Mouse (Mus musculus) retina, embryonic 14.5 days (tissue): Measurements from ENCODE around the gene Ctdnep1.

Source experiments
- DNase-seq: peaks from one replicate; pipeline ENCODE4 v3.0.0-alpha.2; 2015; ENCODE audit warnings: low spot score

The Ctdnep1 gene

DNA sequence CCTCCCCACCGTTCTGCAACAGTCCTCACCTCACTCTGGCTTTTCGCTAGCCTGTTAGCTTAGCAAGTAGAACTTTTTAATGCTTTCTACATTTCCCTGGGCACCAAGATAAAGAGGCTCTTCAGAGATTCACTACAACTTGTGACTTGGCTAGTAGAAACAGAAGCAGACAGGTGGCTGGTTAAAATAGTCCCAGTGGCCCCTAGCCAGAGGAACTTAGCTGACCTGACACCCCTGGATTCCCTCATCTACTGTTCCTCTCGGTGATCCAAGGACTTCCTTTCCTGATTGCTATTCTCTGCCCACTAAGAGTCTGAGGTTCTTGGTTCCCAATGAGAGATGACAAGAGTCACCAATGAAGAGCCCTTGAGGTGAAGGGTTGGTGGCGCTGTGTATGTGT lies 2.4 kb downstream of the Ctdnep1 start:
- DNase-seq: no peak

DNA sequence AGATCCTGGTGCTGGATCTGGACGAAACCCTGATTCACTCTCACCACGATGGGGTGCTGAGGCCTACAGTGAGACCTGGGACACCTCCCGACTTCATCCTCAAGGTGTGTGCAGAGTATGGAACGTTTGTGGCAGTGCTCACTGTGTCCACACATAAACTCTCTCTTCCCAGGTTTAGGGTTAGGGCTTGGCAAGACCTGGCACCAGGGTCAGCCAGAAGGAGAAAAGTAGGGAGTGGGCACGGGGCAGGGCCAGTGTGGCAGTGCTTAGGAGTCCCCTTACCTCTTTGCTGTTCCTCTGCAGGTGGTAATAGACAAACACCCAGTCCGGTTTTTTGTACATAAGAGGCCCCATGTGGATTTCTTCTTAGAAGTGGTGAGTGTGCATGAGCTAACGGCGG lies 3.5 kb downstream of the Ctdnep1 start:
- no peak for DNase-seq

DNA sequence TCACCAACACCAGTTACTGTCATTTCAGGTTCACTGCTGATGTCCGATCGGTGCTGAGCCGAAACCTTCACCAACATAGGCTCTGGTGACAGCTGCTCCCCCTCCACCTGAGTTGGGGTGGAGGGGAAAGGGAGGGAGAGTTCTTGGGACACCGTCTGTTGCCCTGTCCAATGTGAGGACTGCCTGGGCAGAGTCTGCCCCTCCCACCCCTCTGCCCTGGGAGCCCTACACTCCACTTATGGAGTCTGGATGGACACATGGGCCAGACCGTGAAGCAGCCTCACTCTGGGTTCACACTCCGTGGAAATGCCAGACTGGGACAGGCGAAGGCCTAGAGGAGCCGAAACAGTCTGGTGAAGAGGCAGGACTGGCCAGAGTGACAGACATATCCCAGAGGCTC lies 9.0 kb downstream of the Ctdnep1 start:
- DNase-seq: no peak

DNA sequence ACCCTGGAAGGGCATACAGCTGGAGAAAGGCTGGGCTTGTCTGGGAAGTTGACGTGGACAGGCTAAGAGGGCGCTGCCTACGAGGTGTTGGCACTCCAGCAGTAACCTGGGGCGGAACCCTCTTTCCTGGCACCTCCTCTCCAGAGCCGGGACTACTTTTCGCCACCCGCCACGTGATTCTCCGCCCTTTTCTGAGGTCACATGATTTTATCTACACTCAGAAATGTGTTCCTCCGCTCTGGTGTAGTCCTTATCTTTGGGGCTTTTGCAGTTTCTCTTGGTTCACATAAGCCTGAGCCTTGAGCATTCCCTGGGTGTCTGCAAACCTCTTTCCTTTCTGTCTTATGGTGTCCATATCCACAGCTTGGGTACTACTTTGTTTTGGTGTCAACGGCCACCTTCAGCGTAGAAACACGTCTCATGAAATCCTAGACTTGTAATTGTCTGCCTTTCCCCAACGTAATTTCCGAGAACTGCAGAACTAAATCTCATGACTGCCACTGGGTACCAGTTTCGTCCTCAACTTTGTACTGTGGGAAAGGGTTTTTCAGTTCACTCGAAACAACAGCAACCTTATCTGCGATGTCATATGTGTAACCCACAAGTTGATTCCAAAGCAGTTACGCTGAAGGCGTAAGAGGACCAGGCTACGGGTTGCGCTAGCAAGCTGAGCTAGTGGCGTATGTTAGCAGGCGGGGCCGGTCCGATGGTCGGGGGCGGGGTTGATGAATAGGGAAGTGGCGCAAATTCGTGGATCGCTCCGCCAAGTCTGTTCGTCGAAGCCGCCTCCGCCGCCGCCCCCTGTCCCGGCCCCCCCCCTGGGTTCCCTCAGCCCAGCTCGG lies 10.1 kb downstream of the Ctdnep1 start, which contains the start of gene Gabarap:
TSS of gene Gabarap (plus strand) at position 294 of the 842 bp plus-strand sequence.
- DNase-seq: peak; percentile 98

DNA sequence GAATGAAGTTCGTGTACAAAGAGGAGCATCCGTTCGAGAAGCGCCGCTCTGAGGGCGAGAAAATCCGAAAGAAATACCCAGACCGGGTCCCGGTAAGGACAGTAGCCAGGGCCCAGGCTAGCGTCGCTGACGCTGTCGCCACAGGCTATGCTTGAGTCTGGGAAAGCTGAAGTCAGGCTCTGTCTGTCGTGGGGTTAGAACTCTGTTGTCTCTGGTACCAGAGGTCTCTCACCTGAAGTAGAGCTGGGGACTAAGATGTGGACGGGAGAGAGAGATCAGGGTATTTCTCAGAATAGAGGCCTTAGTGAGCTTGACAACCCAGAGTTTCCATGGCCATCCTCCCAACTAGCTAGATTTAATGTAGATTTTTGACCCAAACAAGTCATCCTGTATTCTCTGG lies 10.8 kb downstream of the Ctdnep1 start:
- peak; percentile 12 for DNase-seq

DNA sequence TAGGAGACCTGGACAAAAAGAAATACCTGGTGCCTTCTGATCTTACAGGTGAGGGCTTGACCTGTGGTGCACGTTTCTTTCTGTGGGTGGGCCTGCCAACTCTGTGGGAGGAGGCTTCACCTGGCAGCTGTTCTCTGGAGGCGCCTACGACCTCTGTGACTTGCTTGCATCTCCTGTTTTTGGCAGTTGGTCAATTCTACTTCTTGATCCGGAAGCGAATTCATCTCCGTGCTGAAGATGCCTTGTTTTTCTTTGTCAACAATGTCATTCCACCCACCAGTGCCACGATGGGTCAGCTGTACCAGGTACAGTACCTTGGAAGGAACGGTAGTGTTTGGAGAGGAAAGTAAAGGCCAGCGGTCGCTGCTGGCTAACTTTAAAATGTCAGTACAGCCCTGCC lies 11.4 kb downstream of the Ctdnep1 start:
- DNase-seq: no peak

DNA sequence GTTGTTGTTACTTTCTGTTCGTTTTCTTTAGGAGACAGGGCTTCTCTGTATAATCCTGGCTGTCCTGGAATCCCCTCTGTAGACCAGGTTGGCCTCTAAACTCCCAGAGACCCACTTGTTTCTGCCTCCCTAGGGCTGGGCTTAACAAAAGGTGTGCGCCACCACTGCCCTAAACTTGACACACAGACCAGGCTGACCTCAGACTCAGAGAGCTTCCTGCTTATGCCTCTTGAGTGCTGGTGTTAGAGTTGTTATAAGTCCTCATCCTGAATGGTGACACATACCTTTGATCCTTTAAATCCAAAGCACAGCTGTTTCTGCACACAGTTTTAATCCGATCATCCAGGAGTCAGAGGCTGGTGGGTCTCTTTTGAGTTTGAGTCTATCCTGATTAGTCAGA lies 12.0 kb downstream of the Ctdnep1 start:
- DNase-seq: no peak

DNA sequence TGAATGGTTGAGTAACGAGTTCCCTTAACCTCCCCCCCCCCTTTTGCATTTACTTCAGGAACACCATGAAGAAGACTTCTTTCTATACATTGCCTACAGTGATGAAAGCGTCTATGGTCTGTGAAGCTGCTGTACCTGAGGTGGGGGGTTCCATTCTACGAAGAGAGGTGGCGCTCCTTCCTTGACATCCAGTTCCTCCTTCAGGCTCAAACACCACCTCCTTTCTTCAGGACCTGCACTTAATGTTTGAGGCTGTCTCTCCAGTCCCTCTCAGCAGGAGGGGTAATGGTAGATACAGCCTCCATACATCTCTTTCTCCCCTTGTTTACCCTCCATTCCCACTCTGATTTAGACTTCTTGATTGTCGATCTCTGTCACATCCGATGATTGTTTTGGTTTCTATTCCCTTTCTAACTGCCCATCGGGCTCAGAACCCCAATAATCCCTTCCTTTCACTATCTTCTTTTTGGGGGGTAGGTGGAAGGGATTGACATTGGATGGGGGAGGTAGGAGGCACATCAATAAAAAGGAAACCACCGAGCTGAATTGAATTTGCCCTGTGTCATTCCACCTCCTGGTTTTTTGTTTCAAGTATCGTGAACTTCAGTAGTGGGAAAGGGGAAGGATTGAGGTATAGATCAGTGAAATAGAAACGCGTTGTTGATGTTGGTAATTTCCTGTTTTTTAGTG lies 13.6 kb downstream of the Ctdnep1 start:
- no peak for DNase-seq

DNA sequence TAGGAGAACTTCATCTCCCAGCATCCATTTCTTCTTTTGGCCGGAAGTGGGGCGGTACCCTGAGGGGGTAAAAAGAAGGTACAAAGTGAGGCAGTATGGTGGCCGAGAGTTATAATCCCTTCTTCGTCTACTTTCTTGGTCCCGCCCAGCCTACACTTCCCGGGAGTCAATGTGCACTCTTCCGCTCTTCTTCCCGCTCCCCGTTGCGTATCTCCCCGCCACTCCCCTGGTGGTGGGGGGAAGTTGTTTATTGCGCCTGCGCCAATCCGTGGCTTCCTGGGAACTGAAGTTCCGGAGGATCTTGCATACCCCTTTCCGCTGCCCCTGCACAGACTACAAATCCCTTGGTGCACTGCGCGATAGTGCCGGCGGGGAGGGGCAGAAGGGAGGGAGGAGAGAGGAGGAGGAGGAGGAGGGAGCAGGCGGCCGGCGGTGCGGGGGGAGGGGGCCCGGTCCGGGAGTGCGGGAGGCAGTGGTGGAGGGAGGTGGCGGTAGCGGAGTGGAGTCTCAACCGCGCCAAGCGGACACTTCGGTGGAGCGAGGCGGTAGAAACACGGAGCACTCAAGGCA lies 14.5 kb downstream of the Ctdnep1 start, which contains the start of gene Phf23:
TSS of gene Phf23 (plus strand) at position 387 of the 570 bp plus-strand sequence.
- DNase-seq: peak; percentile 98

DNA sequence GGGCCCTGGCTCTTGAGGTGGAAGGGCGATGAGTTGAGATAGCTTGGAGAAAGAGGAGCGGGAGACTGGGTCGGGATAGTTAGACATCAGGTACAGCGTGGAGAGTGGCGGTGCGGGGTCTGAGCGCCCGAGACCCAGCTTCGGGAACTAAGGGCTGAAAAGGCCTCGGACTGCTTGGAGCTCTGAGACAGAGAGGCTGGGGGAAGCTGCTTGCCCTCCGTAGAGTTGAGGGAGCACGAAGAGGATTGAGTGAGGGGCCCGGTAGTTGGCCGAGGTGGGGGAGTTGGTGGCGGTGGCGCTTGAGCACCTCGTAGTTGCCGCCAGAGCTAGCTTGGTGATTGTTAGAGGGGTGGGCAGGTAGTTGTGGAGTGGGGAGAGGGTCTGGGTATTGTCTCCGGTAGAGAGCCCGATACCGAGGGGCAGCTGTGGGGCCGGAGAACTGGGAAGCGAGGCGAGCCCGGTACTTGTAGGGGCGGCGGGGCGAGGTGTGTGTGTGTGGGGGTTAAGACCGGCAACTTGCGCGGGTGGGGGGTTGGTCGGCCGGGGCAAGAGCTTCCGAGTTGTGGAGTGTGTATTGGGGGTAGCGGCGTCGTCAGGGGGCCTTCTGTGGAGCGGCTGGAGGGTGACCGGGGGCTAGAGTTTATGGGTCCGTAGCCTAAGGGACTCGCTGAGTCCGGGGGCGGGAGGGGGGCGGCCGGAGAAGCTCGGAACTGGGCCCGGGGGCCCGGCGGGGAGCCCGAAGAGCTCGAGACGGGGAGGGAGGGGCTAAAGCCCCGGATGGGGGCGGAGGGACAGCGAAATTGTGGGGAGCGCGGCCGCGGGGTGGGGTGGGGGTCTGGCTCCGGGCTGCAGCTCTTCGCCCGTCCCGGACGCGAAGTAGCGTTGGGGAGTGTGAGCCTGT lies 15.5 kb downstream of the Ctdnep1 start:
- peak; percentile 49 for DNase-seq

DNA sequence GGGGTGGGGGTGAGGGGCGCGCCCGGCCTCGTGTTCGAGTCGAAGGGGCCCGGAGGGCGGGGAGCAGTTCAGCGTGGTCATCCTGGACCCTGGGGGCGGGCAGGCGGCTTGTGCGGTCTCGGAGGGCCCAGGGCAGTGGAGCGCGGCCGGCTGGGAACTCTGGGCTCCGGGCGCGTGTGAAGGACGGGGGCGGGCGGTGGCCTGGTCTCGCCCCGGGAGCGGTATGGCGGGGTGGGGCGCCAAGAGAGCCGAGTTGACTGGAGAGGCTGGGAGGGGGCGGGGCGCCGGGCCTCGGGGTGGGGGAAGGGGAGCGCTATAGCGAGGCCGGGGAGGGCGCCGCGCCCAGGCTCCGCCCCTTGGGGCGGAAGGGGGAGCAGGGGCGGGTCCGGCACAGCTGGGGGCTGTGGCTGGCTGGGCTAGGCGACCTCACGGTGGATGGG lies 16.1 kb downstream of the Ctdnep1 start:
- DNase-seq: peak; percentile 84

DNA sequence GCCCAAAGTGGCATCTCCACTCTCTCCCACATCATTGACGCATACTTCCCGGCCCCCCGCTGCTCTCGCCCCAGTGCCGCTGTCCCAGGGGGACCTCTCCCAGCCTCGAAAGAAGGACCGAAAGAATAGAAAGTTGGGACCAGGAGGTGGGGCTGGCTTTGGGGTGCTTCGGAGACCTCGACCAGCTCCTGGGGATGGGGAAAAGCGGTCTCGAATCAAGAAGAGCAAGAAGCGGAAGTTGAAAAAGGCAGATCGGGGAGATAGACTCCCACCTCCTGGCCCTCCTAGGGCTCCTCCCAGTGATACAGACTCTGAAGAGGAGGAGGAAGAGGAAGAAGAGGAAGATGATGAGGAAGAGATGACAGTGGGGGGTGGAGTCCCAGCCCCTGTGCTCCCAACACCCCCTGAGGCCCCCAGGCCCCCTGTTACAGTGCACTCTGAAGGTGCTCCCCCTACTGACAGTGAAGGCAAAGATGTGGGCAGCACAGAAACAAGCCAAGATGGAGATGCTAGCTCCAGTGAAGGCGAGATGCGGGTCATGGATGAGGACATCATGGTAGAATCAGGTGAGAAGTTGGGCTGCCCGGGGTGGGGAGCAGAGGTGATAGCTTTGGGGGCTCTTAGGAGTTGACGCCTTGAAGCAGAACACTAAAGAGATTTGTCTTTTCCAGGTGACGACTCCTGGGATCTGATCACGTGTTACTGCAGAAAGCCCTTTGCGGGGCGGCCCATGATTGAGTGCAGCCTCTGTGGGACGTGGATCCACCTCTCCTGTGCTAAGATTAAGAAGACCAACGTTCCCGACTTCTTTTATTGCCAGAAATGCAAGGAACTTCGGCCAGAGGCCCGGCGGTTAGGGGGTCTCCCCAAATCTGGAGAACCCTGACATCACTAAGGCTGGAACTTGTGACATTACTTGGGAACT lies 17.9 kb downstream of the Ctdnep1 start:
- DNase-seq: no peak

DNA sequence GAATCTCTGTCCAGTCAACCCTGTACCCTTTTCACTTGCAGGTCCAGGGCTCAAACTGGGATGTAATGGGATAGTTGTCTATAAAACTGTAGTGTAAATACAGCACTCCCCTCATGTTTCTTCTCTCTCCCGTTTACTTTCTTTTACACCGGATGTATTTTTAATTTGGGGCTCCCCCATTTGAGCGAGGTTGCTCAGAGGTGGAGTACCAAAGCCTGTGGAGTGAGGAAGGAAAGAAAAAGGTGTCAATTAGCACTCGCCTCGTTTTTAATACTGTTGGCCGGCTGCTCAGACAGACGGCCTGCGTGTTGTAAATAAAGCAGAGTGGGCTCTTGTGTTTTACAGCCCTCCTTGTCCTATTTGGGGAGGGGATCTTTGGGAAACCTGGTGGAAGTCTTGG lies 18.7 kb downstream of the Ctdnep1 start:
- DNase-seq: no peak

DNA sequence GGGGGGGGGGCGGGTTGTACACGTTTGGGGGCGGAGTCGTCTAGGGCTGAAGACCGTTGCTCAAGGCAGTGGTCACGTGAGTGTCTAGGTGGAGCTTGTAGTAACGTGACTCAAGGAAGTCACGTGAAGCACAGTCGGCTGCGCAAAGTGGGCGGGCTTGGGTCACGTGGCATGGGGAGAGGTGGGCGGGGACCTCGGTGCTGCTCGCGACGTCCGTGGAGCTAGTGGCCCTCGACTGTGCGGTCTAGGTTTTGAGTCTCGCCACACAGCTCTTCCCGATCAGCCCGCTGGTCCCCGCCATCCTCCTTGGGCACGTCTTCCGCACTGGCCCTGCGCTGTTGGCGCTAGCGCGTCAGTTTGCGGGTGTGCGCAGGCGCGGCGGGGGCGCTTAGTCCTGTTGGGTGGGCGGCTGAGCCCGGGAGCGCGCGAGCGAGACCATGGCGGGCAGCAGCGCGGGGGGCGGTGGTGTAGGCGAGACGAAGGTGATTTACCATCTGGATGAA lies 19.5 kb downstream of the Ctdnep1 start, which contains the start of gene Dvl2:
TSS of gene Dvl2 (plus strand) at position 200 of the 503 bp plus-strand sequence.
- peak; percentile 92 for DNase-seq

DNA sequence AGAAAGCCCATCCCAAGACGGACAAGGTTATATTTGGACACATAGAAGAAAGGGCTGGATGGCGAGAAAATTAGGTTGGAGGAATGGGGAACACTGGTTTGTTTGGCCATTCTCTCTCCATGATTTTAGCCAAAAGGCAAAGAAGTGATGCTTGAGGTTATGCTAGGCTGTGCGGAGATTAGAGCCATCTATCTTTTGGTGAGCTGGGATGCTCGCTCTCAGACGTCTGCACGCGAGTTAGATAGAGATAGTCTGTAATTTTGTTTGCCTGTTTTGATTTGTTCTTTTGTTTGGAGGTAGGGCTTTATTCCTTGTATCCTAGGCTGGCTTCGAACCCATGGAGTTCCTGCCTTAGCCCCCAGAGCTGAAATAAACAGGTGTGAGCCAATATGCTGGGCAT lies 20.2 kb downstream of the Ctdnep1 start:
- no peak for DNase-seq

DNA sequence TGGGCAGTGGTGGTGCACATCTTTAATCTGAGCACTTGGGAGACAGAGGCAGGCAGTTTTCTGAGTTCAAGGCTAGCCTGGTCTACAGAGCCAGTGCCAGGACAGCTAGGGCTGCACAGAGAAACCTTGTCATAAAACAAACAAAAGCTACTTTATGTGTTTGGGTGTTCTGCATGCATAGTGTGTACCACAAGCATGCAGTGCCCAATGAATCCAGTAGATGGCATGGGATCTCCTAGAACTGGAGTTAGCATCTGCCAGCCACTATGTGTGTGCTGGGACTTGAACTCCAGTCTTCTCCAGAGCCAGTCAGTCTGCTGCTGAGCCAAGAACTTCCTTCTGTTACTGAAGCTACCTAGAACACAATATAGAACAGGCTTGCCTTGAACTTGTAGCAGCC lies 20.9 kb downstream of the Ctdnep1 start:
- peak; percentile 69 for DNase-seq

DNA sequence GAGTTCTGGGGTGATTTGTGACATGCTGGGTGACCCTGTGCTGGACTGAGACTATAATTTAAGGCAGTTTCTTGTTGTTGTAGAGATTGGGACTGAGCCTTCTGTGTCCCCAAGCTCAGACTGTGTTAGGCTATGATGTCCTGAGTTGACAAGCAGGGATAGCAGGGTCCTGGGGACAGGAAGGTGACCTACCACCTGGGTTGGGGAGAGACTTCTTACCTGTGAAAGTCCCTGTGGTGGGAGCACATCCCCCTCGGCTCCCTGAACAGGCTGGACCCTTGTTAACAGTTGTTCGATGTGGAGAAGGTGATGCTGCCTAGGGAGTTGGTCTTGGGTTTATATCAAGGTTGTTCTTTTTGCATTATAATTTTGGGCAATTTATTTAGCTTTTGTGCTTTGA lies 21.5 kb downstream of the Ctdnep1 start:
- no peak for DNase-seq

DNA sequence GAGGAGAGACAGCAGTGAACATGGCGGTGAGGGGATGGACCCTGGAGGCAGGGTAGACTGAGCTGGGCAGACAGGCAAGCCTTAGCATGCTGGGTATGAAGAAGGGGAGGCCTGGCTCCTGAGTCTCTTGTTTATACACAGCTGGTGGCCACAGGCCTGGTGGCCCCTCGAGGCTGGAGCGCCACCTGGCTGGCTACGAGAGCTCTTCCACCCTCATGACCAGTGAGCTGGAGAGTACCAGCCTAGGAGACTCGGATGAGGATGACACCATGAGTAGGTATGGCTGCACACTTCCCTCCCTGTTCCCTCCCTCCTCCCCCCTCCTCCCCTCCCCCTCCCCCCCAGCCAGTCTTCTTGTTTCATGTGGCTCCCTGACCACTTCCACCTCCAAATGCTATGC lies 24.6 kb downstream of the Ctdnep1 start:
- no peak for DNase-seq

DNA sequence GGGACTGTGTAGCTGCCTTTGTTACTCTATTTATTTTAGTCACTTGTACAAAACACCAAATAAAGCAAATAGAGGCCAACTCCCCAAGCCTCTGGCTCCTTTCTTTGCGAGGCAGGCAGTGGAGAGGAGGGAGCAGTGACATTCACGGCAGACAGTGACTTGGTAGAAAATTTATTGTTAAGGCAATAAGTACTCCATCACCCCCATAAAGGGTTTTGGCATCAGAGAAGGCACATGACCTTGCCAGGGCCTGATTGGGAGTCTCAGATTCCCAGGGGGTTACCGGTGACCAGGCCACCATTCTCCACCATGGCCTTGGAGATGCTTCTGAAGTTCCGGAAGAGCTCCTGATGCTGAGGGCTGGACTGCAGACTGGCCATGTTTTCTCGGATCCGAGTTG lies 29.1 kb downstream of the Ctdnep1 start:
- DNase-seq: no peak

DNA sequence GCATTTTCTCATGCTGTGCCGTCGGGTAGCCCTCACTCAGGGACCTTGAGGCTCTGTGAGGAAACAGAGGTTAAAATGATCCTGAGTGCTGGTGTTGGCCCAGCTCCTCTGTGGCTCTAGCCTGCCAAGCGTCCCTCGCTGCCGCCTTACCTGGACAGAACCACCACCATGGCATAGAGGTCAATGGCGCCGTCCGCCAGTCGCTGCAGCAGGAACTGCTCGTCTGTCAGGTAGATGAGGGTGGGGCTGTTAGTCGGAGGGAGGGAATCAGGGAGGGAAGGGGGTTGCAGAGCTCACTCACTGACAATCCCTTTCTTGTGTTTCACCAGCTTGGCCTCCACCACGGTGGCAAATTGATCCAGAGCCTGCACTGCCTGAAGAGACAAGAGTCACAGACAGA lies 29.6 kb downstream of the Ctdnep1 start:
- no peak for DNase-seq

DNA sequence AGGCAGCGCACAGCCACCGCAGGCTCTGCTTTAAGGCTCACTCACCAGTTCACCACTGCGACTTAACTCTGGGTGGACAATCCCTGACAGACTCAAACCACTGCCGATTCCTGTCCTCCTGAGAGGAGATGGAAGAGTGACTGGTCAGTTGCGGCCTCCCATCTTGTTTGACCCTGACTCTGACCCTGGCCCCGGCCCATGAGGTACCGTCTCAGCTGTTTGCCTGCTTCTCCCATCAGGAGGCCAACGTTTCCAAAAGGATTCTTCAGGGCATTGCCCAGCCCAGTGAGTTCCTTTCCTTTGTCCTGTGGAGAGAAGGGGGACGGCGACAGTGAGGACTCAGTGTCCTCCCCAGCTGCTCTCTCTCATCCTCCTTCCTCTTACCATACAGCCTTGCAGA lies 30.0 kb downstream of the Ctdnep1 start:
- no peak for DNase-seq
